Mouse (Mus musculus): ENCODE measurements at regions not wholly inside any gene's neighbourhood (a gene's known extent, or its start where the extent isn't known, plus 50 kb on each side); places are given as distances from the start of the nearest gene placed in this dataset.

DNA sequence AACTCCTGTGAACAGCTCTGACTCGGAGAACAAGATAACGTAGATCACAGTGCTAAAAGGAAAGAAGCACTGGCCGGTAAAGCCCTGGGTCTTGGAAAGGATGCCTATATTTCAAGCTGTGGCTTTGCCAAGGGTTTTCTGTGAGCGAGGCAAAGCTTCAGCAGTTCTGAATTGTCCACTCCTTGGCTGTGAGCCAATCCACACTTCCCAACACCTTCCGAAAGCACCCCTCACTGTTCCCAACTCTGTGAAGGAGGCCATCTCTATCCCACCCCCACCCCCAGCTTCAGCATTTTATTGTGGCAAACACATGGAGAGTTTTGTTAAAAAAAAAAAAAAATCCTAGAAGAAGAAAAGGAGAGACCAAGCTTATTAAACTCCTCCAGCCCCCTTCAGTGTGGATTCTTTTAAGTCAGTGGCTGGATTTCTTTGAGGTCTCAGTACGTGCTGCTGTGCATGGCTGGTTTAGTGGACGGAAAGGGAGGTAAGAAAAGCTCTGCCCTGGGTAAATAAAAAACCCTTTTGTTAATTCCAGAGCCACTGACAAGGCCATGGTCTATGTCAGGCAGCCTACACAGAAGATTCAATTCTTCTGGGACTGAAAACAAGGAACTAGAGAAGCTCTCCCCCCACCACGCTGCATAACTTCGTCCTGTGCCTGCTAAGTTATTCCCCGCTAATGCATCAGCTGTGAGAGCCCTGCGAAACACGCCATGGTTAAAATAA lies 483.4 kb downstream of the Tns1 start:
- TF ChIP-seq POLR2A (IDR thresholded peaks at IDR 0.05; ENCODE audit: low read depth, low read length) (no peak), CTCF (conservative IDR thresholded peaks at IDR 0.05; ENCODE audit: insufficient read depth, insufficient read length, low read depth, low read length) (no peak)
